Mouse (Mus musculus): Measurements from ENCODE around the gene Sned1. TPM values are rescaled to one million over a fixed set of nuclear protein-coding genes. Genes with fewer than 3 reads are reported as not detected.
"Not testable (repeated sequence)": the region's sequence is repeated elsewhere in the genome, so short reads cannot be mapped to it uniquely, and the experiment has no call there.

Sned1 gene
- 5.1 and 6.1 TPM in 2 replicates for polyA plus RNA-seq (2015; fragmentation: Nextera tagmentation; extraction: Ambion mirVana)

DNA sequence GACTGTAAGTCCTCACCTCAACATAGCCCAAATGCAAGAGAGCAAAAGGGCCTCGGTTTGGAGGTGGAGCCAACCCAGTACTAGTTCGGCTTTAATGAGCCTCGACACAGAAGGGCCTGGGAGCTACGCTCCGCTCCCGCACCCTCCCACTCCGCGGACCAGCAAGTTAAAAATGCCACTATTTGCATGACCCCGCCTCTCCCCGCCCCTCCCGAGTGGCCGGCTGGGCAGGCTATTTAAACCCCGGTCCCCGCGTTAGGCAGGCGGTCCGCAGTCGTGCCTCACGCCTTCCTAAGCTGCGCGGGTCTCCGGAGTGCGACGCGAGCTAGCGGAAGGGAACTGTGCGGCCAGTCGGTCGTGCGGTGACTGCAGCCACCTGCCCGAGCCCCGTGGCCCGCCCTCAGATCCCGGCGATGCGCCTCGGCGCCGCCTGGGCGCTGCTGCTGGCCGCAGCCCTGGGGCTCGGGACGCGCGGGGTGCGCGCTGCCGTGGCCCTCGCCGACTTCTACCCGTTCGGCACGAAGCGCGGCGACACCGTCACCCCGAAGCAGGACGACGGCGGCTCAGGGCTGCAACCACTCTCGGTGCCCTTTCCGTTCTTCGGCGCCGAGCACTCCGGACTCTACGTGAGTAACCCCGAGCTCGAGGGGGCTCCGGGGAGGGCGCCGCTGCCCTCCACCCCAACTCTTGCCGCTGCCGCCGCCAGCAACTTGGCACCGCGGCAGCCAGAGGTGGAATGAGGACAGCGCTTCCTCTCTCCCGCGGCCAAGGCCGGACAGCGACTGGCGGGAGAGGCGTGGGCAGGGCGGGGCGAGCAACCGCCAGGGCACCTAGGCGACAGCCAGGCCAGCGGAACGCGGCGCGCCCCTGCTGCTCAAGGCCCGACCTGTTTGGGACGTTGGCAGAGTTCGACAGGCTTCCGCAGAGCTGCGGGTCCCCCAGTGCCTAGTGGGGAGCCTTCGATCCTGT lies at the start of gene Sned1:
Gene Sned1 (plus strand): TSS at position 266 of the 969 bp plus-strand sequence.
- Histone ChIP-seq H3K4me2 (ENCODE audit: low read length) (peak within 1 kb of the TSS; percentile 99), H3K4me1 (replicated peaks; ENCODE audit: insufficient read depth, low read length) (peaks cover 16% of the 10 kb centered on the region), H3K9me3 (replicated peaks; ENCODE audit: low read length) (no peaks in the 10 kb centered on the region), H3K36me3 (ENCODE audit: insufficient read depth, low read length) (no peaks in the 10 kb centered on the region), H3K4me3 (replicated peaks; ENCODE audit: low read depth, low read length) (peak within 1 kb of the TSS; percentile 63), H3K9ac (ENCODE audit: low read depth, low read length) (peak within 1 kb of the TSS; percentile 67), H3K27me3 (ENCODE audit: insufficient read depth, low read length) (no peaks in the 10 kb centered on the region), H3K27ac (peak within 1 kb of the TSS; percentile 54; the same call in 1 of the 2 replicates)
- TF ChIP-seq CTCF (IDR thresholded peaks at IDR 0.05; ENCODE audit: low read depth): no peak
- DNase-seq (ENCODE audit: low spot score): peak; percentile 94
- peak; percentile 86 for ATAC-seq (replicated peaks; ENCODE audit: low FRiP score, low read depth)
- 1% methylated on average over 100 of the region's 100 CpGs for WGBS

- no peak for ATAC-seq (replicated peaks; ENCODE audit: low FRiP score, low read depth)
- H3K4me3 ChIP-seq (replicated peaks; ENCODE audit: low read depth, low read length): no peak overlapping the region
- WGBS: 9% methylated on average over 15 of the region's 17 CpGs
- no peak for TF ChIP-seq CTCF (IDR thresholded peaks at IDR 0.05; ENCODE audit: low read depth)
- H3K36me3 ChIP-seq (ENCODE audit: insufficient read depth, low read length): no peaks in the 10 kb centered on the region
- H3K9ac ChIP-seq (ENCODE audit: low read depth, low read length): no peak overlapping the region
- no peak for DNase-seq (ENCODE audit: low spot score)
- H3K4me2 ChIP-seq (ENCODE audit: low read length): no peak overlapping the region
- no peak overlapping the region for H3K27ac ChIP-seq
- H3K4me1 ChIP-seq (replicated peaks; ENCODE audit: insufficient read depth, low read length): 0 out of 2 replicates have a peak, but pooled peaks cover 3% of the 10 kb centered on the region
- H3K9me3 ChIP-seq (replicated peaks; ENCODE audit: low read length): no peaks in the 10 kb centered on the region
- no peaks in the 10 kb centered on the region; the same call in 1 of the 2 replicates for H3K27me3 ChIP-seq (ENCODE audit: insufficient read depth, low read length)
Measured at GRCm38 (mm10) chr1:93190726-93191305, 44.8 kb upstream of the Sned1 start.

GRCm38 (mm10) chr1:93194961-93195360 lies 40.7 kb upstream of the Sned1 start:
- WGBS: 84% methylated on average over 3 of the region's 3 CpGs
- no peak for DNase-seq (ENCODE audit: low spot score)
- Histone ChIP-seq H3K4me2 (ENCODE audit: low read length) (no peak overlapping the region), H3K27ac (no peak overlapping the region), H3K9ac (ENCODE audit: low read depth, low read length) (no peak overlapping the region), H3K4me1 (replicated peaks; ENCODE audit: insufficient read depth, low read length) (no peaks in the 10 kb centered on the region), H3K27me3 (ENCODE audit: insufficient read depth, low read length) (no peaks in the 10 kb centered on the region; the same call in 1 of the 2 replicates), H3K9me3 (replicated peaks; ENCODE audit: low read length) (no peaks in the 10 kb centered on the region), H3K4me3 (replicated peaks; ENCODE audit: low read depth, low read length) (no peak overlapping the region), H3K36me3 (ENCODE audit: insufficient read depth, low read length) (no peaks in the 10 kb centered on the region)
- ATAC-seq (replicated peaks; ENCODE audit: low FRiP score, low read depth): no peak
- no peak for TF ChIP-seq CTCF (IDR thresholded peaks at IDR 0.05; ENCODE audit: low read depth)

DNA sequence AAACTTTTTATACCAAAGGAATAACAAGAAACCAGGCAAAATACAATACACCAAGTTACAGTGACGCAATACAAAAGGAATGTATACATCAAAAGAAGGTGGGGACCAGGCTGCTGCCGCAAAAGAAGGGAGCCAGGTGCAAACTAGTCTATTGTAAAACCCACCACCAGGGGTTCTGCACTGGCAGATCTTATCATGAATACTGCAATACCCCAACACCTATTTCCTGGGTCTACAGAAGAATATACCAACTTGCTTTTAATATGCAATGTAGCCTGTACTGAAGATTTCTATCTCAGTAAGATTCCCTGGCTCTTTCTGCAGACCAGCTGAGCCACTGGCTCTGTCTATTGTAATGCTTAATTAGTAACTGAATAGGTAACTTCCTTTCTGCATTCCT lies 38.2 kb upstream of the Sned1 start:
- H3K9ac ChIP-seq (ENCODE audit: low read depth, low read length); H3K27me3 ChIP-seq (ENCODE audit: insufficient read depth, low read length); ATAC-seq (replicated peaks; ENCODE audit: low FRiP score, low read depth); H3K36me3 ChIP-seq (ENCODE audit: insufficient read depth, low read length); H3K27ac ChIP-seq; DNase-seq (ENCODE audit: low spot score); H3K4me3 ChIP-seq (replicated peaks; ENCODE audit: low read depth, low read length); H3K9me3 ChIP-seq (replicated peaks; ENCODE audit: low read length); H3K4me1 ChIP-seq (replicated peaks; ENCODE audit: insufficient read depth, low read length); H3K4me2 ChIP-seq (ENCODE audit: low read length): not testable (repeated sequence)
- WGBS: 80% methylated on average over 2 of the region's 2 CpGs

- Histone ChIP-seq H3K9ac (ENCODE audit: low read depth, low read length) (no peak overlapping the region), H3K36me3 (ENCODE audit: insufficient read depth, low read length) (no peaks in the 10 kb centered on the region), H3K27ac (peak overlapping the region; percentile 44; the same call in 1 of the 2 replicates), H3K9me3 (replicated peaks; ENCODE audit: low read length) (no peaks in the 10 kb centered on the region), H3K4me1 (replicated peaks; ENCODE audit: insufficient read depth, low read length) (no peaks in the 10 kb centered on the region), H3K4me3 (replicated peaks; ENCODE audit: low read depth, low read length) (no peak overlapping the region), H3K27me3 (ENCODE audit: insufficient read depth, low read length) (no peaks in the 10 kb centered on the region), H3K4me2 (ENCODE audit: low read length) (no peak overlapping the region)
- 84% methylated on average over 3 of the region's 3 CpGs for WGBS
- ATAC-seq (replicated peaks; ENCODE audit: low FRiP score, low read depth) (no peak), DNase-seq (ENCODE audit: low spot score) (no peak)
- TF ChIP-seq CTCF (IDR thresholded peaks at IDR 0.05; ENCODE audit: low read depth): no peak
Measured at GRCm38 (mm10) chr1:93197916-93198315, 37.7 kb upstream of the Sned1 start.

- 61% methylated on average over 12 of the region's 12 CpGs for WGBS
- Histone ChIP-seq H3K27ac (no peak overlapping the region), H3K4me2 (ENCODE audit: low read length) (no peak overlapping the region), H3K9me3 (replicated peaks; ENCODE audit: low read length) (no peaks in the 10 kb centered on the region), H3K4me1 (replicated peaks; ENCODE audit: insufficient read depth, low read length) (peaks cover 15% of the 10 kb centered on the region), H3K9ac (ENCODE audit: low read depth, low read length) (no peak overlapping the region), H3K27me3 (ENCODE audit: insufficient read depth, low read length) (no peaks in the 10 kb centered on the region), H3K36me3 (ENCODE audit: insufficient read depth, low read length) (no peaks in the 10 kb centered on the region), H3K4me3 (replicated peaks; ENCODE audit: low read depth, low read length) (no peak overlapping the region)
- 0 out of 2 replicates have a peak, but pooled peaks have one; percentile 24 for ATAC-seq (replicated peaks; ENCODE audit: low FRiP score, low read depth)
- TF ChIP-seq CTCF (IDR thresholded peaks at IDR 0.05; ENCODE audit: low read depth): peak; percentile 47
- DNase-seq (ENCODE audit: low spot score): no peak
Measured at GRCm38 (mm10) chr1:93206277-93206970, 29.2 kb upstream of the Sned1 start.

Measured in kidney, postnatal 0 days (tissue).